Mouse (Mus musculus) brain, embryonic 14.5 days (tissue): ENCODE measurements at regions not wholly inside any gene's neighbourhood (a gene's known extent, or its start where the extent isn't known, plus 50 kb on each side); places are given as distances from the start of the nearest gene placed in this dataset.

ENCODE experiments used
- CTCF ChIP-seq: fragments of 200-500 bp; IDR thresholded peaks from 2 replicates; pipeline ENCODE4 v1.5.1; 2012; ENCODE audit warnings: inconsistent platforms, mild to moderate bottlenecking, moderate library complexity, borderline replicate concordance; ENCODE audit not compliant: insufficient read depth, insufficient read length; ENCODE audit errors: extremely low read depth
- POLR2A ChIP-seq: fragments of 200-500 bp; IDR thresholded peaks from 2 replicates; pipeline ENCODE4 v1.6.1; 2012; ENCODE audit warnings: mild to moderate bottlenecking, inconsistent platforms, borderline replicate concordance; ENCODE audit not compliant: poor library complexity, insufficient read depth, insufficient read length, severe bottlenecking; ENCODE audit errors: extremely low read depth

DNA sequence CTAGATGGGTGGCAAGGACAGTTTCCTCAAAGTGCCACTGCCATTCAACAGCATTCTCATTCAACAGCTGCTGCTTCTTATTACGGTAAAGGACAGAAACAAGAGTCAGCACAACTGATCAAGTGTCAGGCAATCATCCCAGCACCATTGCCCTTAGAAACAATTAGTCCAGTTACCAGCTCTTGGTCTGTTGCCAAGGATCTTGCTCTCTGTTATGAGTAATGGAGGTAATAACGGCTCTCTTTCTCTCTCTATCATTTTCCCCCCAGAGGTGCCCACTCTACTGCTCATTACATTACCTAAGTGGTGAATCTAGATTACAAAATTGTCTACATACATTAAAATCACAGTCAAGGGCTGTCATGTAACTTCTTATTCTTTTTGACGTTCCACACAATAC is 961.0 kb downstream of the Pla2g4a start:
- TF ChIP-seq CTCF (no peak), POLR2A (no peak)
